Mouse (Mus musculus) forebrain, embryonic 11.5 days (tissue): ENCODE results near the gene Plekhb2. TPM values are rescaled to one million over a fixed set of nuclear protein-coding genes. Genes with fewer than 3 reads are reported as not detected.

Source experiments
- polyA plus RNA-seq: library from polyadenylated mRNA; unstranded; fragments of >200 nt; fragmentation: Nextera tagmentation; extraction: Ambion mirVana; gene quantifications from 2 replicates; pipeline ENCODE4 v1.2.1, GENCODE M21; 2014

Gene Plekhb2
- polyA plus RNA-seq, 1 experiment from 2014 or later = 50.2 TPM

Other genes starting within 250 kb of the Plekhb2 start
- 147 and 156 TPM in 2 replicates for gene Fam168b, start 6.9 kb upstream of the Plekhb2 start, polyA plus RNA-seq